Mouse (Mus musculus) pancreas, adult 10 weeks (tissue): ENCODE data around the gene Tuba4a. TPM values are rescaled to one million over a fixed set of nuclear protein-coding genes. Genes with fewer than 3 reads are reported as not detected.

Experiments
- polyA plus RNA-seq: library from polyadenylated mRNA; stranded (reverse); fragments of 350-450 nt; fragmentation: Illumina TruSeq; extraction: RNeasy Lipid Tissue Mini Kit (QIAGEN cat#74804); gene quantifications from one replicate; pipeline ENCODE4 v1.2.3, GENCODE M21; 2015; ENCODE audit warnings: low read depth, low replicate concordance; ENCODE audit not compliant: insufficient read depth

Gene Tuba4a
- polyA plus RNA-seq: 23.9 TPM

GRCm38 (mm10) chr1:75219531-75219930 is at the start of gene Tuba4a:
Gene Tuba4a, minus strand, starts transcription at chr1:75219865.

DNA sequence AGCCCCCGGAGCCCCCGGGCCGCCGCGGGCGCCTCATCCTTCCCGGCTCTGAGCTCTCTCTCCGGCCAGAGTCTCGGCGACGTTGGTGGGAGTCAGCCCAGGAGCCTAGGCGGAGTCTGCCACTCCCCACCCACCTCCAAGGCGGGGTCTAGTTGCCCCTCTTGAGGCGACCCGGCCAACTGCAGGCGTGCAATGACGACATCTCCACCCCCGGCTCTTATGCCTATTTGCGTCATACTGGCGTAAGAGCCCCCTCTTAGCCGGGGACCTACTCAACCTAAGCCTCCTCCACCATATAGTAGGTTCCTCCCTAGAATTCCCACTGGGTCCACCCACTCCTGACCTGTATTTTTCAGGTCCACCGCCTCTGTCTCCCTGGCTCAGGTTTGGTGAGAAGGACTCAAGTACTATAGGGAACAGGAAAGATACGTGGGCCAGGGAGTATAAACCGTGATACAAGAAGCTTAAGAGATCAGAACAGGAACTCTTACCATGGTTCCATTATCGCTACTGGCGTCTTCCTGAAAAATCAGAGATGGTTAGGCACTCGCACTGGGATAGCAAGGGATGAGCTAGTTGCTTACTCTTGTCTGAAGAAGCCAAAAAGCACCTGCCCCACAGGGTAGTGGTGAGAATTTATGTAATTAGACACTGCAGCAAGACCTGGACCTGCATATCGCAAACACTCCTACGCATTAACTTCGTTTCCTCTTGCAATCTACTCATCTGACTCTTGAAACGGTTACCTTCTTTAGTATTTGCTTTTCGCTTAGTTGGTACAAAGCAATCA is 44.6 kb upstream of the Tuba4a start, which contains the start of gene Ptprn:
Gene Ptprn (minus strand): TSS at position 412 of the 790 bp plus-strand sequence.

DNA sequence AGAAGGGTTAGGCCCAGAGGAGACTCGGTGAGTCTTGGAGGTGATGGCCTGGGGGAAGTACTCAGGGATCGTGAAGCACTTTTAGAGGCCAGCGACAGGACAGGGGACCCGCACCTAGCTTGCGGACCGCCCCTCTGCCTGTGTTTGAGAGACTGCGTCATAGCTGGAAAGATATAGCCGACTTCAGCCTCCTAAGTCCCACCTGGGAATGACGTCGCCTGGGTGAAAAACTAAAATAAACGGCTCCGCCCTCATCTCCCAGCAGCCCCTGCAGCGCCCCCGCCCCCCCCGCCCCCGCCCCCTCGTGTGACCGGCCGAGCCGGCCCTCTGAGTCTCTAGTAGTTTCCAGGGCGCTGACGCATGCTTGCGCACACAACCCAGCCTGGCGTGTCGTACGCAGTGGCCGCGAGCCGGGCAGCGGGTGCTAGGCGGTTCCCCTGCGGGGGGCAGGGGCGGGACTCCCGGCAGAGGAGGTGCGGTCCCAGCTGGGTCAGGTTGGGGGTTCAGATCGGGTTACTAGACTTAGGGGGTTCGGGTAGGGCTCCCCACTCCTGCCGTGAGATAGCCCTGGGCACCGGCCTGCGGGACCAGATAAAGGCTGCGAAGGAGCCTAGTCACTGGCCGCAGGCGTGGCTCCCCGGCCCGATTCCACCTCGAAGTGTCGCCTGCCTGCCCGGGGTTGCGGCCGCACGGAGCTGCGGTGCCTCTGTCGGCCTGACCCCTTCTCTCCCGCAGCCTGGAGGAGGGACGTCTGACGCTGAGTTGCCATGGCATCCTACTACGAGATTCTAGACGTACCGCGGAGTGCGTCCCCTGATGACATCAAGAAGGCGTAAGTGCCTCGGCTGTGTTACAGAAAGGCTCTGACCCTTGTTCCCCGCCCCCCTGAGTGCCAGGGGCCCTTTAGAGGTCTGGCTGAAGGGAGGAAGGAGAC is 16.7 kb upstream of the Tuba4a start, which contains the start of gene Dnajb2:
Gene Dnajb2 (plus strand): TSS at position 290 of the 934 bp plus-strand sequence.

DNA sequence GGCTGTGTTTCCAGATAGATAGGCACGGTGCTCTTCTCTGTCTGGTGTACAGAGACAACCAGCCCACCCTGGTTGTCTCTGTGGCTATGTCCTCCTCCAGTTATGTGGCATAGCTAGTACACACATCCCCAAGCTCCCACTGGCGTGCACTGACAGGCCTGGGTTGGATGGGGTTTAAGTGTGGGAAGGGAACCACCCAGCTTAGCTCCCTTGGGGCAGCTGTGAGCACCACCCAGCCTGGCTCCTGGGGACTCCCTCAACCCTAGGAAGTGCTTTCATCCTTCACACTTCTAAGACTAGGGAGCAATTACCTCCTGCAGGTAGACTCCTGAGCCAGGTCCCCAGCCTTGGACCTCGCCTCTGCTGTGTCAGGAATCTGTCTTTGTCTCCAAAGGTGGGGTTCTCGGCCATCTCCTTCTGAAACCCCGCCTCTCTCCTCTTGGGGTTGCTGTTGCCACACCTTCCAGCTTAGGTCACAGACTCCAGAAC is 12.0 kb upstream of the Tuba4a start, which contains the start of gene A630095N17Rik:
Gene A630095N17Rik (minus strand): TSS at position 439 of the 489 bp plus-strand sequence.

DNA sequence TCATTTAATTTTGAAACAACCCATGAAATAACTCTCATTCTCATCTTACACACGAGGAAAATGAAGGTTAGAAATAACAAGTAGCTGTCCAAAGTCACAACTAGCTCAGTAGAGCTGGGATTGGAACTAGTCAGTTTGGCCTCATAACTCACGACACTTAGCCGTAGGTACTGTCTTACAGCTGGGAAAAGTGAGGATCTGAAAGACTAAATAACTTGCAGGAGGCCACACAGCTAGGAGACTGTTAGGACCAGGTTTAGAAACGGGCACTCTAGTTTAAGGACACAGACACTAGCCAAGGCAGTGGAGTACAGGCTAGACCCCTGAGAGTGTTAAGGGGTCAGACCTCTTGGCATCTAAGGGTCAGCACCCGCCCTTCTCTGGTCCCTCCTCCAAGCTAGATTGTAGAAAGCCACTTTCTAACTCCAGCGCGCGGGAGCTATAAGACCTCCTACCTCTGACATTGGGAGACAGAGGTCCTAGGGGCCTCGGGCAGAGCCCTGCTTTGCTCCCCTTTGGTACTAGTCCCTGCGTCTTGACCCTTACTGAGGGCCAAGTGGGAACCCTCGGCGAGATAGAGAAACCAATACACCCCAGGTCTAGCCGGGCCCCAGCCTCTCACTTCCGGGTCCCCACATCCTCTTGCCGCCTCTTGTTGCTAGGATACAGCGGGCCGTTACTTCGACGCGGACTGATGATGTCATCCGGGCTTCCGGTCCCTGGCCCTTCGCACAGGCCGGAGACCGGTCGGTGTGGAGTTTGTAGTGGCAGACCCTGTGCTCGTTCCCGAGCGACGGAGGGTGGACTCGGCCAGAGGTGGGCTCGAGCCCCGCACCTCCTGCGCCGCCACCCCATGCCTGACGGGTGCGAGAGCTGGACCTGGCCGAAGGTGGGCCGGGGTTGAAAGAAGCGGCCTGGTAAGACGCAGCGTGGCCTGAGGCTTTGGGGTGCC is 9.3 kb downstream of the Tuba4a start, which contains the start of the genes Glb1l and Stk16:
Gene Glb1l (minus strand): TSS at position 678 of the 952 bp plus-strand sequence.
Gene Stk16 (plus strand): TSS at position 703 of the 952 bp plus-strand sequence.

GRCm38 (mm10) chr1:75191622-75192402 is 27.9 kb downstream of the Tuba4a start, which contains the start of the genes Ankzf1 and Atg9a:
Gene Ankzf1, plus strand, starts transcription at chr1:75192151.
Gene Atg9a, minus strand, starts transcription at chr1:75192196.

GRCm38 (mm10) chr1:75180105-75180590 is 39.5 kb downstream of the Tuba4a start, which contains the start of gene Abcb6:
Gene Abcb6, minus strand, starts transcription at chr1:75180392.

DNA sequence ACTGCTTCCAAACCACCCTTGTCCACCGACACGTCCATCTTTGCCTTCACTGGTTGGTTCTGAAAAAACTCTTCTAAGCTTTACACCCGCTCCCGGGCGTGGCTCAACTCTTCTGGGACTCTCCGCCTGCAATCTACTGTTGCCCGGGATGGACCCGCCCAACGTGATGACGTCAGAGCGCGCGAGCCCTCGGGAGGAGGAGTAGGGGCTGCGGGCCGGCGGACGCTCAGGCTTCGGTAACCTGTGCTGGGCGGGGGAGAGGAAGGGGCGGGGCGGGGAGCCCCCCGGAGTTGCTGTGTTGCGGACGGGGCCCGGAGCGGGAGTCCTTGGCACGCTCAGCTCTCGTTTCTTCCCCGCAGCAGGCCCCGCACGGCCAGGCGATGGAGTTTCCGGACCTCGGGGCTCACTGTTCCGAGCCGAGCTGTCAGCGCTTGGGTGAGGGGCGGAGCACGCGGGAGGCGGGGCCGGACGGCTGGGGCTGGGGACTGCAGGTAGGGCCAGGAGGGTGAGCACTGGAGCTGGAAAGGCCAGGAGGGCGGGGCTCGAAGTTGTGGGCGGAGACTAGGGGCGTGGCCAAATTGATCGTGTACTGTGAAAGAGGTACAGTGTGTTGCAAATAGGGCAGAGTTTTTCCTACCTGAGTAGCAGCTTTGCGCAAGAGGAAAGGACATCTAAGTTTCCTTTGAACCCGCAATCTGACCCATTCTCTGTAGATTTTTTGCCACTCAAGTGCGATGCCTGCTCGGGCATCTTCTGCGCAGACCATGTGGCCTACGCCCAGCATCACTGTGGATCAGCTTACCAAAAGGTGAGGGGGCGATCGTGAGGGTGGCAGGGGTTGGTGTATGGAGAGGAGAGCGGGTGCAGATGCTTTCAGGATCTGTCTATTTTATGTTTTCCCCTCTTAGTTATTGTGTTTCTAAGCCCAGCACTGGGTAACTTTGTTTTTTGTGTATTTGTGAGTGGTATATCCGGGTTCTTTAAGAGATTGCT is 50.9 kb downstream of the Tuba4a start, which contains the start of gene Zfand2b:
Gene Zfand2b (plus strand): TSS at position 175 of the 993 bp plus-strand sequence.

Other genes starting within 250 kb of the Tuba4a start
- gene Nhej1, start 94.7 kb downstream of the Tuba4a start, polyA plus RNA-seq: 1.1 TPM
- gene Slc23a3, start 86.0 kb downstream of the Tuba4a start, polyA plus RNA-seq: 1.2 TPM
- gene Cnppd1, start 77.2 kb downstream of the Tuba4a start, polyA plus RNA-seq: 19.2 TPM
- 24.8 TPM for gene Retreg2, start 77.1 kb downstream of the Tuba4a start, polyA plus RNA-seq
- 12.2 TPM for gene Zfand2b, start 51.2 kb downstream of the Tuba4a start, polyA plus RNA-seq
- 14.2 TPM for gene Abcb6, start 39.5 kb downstream of the Tuba4a start, polyA plus RNA-seq
- 9.4 TPM for gene Ankzf1, start 27.7 kb downstream of the Tuba4a start, polyA plus RNA-seq
- gene Atg9a, start 27.7 kb downstream of the Tuba4a start, polyA plus RNA-seq: 7.1 TPM
- gene Glb1l, start 9.1 kb downstream of the Tuba4a start, polyA plus RNA-seq: 4.2 TPM
- 22.9 TPM for gene Stk16, start 9.0 kb downstream of the Tuba4a start, polyA plus RNA-seq
- not detected for gene A630095N17Rik, start 12.2 kb upstream of the Tuba4a start, polyA plus RNA-seq
- 13.9 TPM for gene Dnajb2, start 16.5 kb upstream of the Tuba4a start, polyA plus RNA-seq
- 16.1 TPM for gene Ptprn, start 44.6 kb upstream of the Tuba4a start, polyA plus RNA-seq
- gene Resp18, start 58.5 kb upstream of the Tuba4a start, polyA plus RNA-seq: 153 TPM
- 22.2 TPM for gene Dnpep, start 98.1 kb upstream of the Tuba4a start, polyA plus RNA-seq
- gene Des, start 140.5 kb upstream of the Tuba4a start, polyA plus RNA-seq: 10.5 TPM
- 4.0 TPM for gene Speg, start 155.4 kb upstream of the Tuba4a start, polyA plus RNA-seq
- 102 TPM for gene Gmppa, start 216.1 kb upstream of the Tuba4a start, polyA plus RNA-seq
- not detected for gene Asic4, start 230.6 kb upstream of the Tuba4a start, polyA plus RNA-seq